Comparison of ENCODE assay signal across 10 mouse cellular contexts in genomic region chr10:110929756-110930155, GRCm38 (mm10). TPM values are rescaled to one million over a fixed set of nuclear protein-coding genes. Genes with fewer than 3 reads are reported as not detected.
A peak's percentile ranks its signal among the peaks of the same experiment; 100 is the strongest.
DNase-seq lines count a peak whose midpoint lies in the region; ATAC-seq lines count a peak whose summit lies in the region.
"Had no signal": no experiment of that assay in that cellular context is flagged by ENCODE, and none has a peak within 500 bp of the region (broad histone marks: within the 10 kb centered on the region; RNA-seq: fewer than 3 reads in every experiment).

No protein-coding gene starts in this region.

- no peaks in the 10 kb centered on the region for H3K27me3 ChIP-seq in heart, embryonic 13.5 days (replicated peaks)
- H3K27me3 ChIP-seq in neural tube, embryonic 14.5 days (ENCODE audit: control insufficient read depth, insufficient read depth, low read length): no peaks in the 10 kb centered on the region
- H3K27me3 ChIP-seq: embryonic facial prominence, embryonic 15.5 days had no signal

- intact Hi-C loops in heart, postnatal 36 days (cut with DNase I): no loop called here
- intact Hi-C loops in left cerebral cortex, postnatal 4 days (cut with DNase I): no loop called here
- intact Hi-C loops in left cerebral cortex, postnatal 25 days (cut with DNase I): no loop called here

- peaks cover 79% of the 10 kb centered on the region for H3K4me1 ChIP-seq in heart, embryonic 13.5 days
- H3K4me1 ChIP-seq in neural tube, embryonic 14.5 days (ENCODE audit: control insufficient read depth, insufficient read depth, low read length): peaks cover 31% of the 10 kb centered on the region

- H3K36me3 ChIP-seq in heart, embryonic 13.5 days: peaks cover 20% of the 10 kb centered on the region
- H3K36me3 ChIP-seq in neural tube, embryonic 14.5 days (ENCODE audit: control insufficient read depth, insufficient read depth, low read length): no peaks in the 10 kb centered on the region
- H3K36me3 ChIP-seq: embryonic facial prominence, embryonic 15.5 days had no signal

- DNase-seq in heart, postnatal 36 days: no peak
- peak; percentile 22 for DNase-seq in left cerebral cortex, postnatal 4 days
- no peak for DNase-seq in left cerebral cortex, postnatal 25 days (ENCODE audit: low spot score in 2 of 2)
- peak; percentile 69 for DNase-seq in adrenal gland, postnatal 10 days
- DNase-seq in thymus, postnatal 25 days: no peak
- no peak for DNase-seq in spleen, adult 12 weeks (ENCODE audit: low spot score)

- WGBS in heart, embryonic 13.5 days: 31% methylated on average over 4 of the region's 4 CpGs
- WGBS in neural tube, embryonic 14.5 days: 46% methylated on average over 4 of the region's 4 CpGs

- ATAC-seq in heart, embryonic 13.5 days (ENCODE audit: extremely low read depth, insufficient number of reproducible peaks, low FRiP score, low TSS enrichment): no peak
- no peak for ATAC-seq in neural tube, embryonic 14.5 days (ENCODE audit: low read depth)
- ATAC-seq: CD4-positive, CD25-positive, alpha-beta regulatory T cell, adult 4 months had no signal

- no peak overlapping the region for H3K4me3 ChIP-seq in heart, embryonic 13.5 days
- H3K4me3 ChIP-seq in neural tube, embryonic 14.5 days (ENCODE audit: low read depth, low read length): no peak overlapping the region
- H3K4me3 ChIP-seq: embryonic facial prominence, embryonic 15.5 days had no signal

- H3K4me2 ChIP-seq in heart, embryonic 13.5 days: no peak overlapping the region
- H3K4me2 ChIP-seq in neural tube, embryonic 14.5 days (ENCODE audit: low read depth, low read length): no peak overlapping the region
- H3K4me2 ChIP-seq: embryonic facial prominence, embryonic 15.5 days had no signal

- peak overlapping the region; percentile 50; the same call in 1 of the 2 replicates for H3K9ac ChIP-seq in heart, embryonic 13.5 days
- no peak overlapping the region for H3K9ac ChIP-seq in neural tube, embryonic 14.5 days (replicated peaks; ENCODE audit: low read depth, low read length)
- H3K9ac ChIP-seq: embryonic facial prominence, embryonic 15.5 days had no signal

- no peaks in the 10 kb centered on the region for H3K9me3 ChIP-seq in heart, embryonic 13.5 days
- H3K9me3 ChIP-seq in neural tube, embryonic 14.5 days (ENCODE audit: control insufficient read depth, low read length): no peaks in the 10 kb centered on the region
- H3K9me3 ChIP-seq: embryonic facial prominence, embryonic 15.5 days had no signal

- H3K27ac ChIP-seq in heart, embryonic 13.5 days (replicated peaks): peak overlapping the region; percentile 60
- H3K27ac ChIP-seq in neural tube, embryonic 14.5 days (ENCODE audit: low read depth, low read length): 0 out of 2 replicates have a peak overlapping the region, but pooled peaks have one; percentile 16
- H3K27ac ChIP-seq: embryonic facial prominence, embryonic 15.5 days had no signal

RNA-seq across cellular contexts. Expression of gene Csrp2, which starts 10.2 kb away (rescaled TPM):
- polyA plus RNA-seq in heart, embryonic 13.5 days (2015; fragmentation: Nextera tagmentation; extraction: Ambion mirVana): 377 and 414 TPM in 2 replicates
- total RNA-seq in heart, postnatal 36 days (2021): 10 to 100 TPM; 42.2 to 47.9 TPM
- 100 to 1,000 TPM; 131 to 148 TPM for total RNA-seq in left cerebral cortex, postnatal 4 days (2021)
- 10 to 100 TPM; 11.0 to 12.7 TPM for total RNA-seq in left cerebral cortex, postnatal 25 days (2021)
- total RNA-seq in adrenal gland, postnatal 10 days (2021): 100 to 1,000 TPM; 245 to 263 TPM
- 137 and 169 TPM in 2 replicates for polyA plus RNA-seq in neural tube, embryonic 14.5 days (2014; fragmentation: Nextera tagmentation; extraction: Ambion mirVana)

Comparison
In these comparisons a context has a peak if more than half of its experiments do, and no peak if none do; other contexts are left out.
1. DNase-seq: peak in left cerebral cortex, postnatal 4 days (single experiment) and adrenal gland, postnatal 10 days (single experiment); none in heart, postnatal 36 days (0 of 2), left cerebral cortex, postnatal 25 days (0 of 2), thymus, postnatal 25 days (single experiment) and spleen, adult 12 weeks (single experiment).